Mouse (Mus musculus) embryonic facial prominence, embryonic 10.5 days (tissue): ENCODE measurements around the gene Upk3a. TPM values are rescaled to one million over a fixed set of nuclear protein-coding genes. Genes with fewer than 3 reads are reported as not detected.

Experiments used
- DNase-seq: peaks from one replicate; pipeline ENCODE4 v3.0.0-alpha.2; 2017; ENCODE audit warnings: low spot score
- H3K27ac ChIP-seq: fragments of 300-500 bp; sonication (generic); replicated peaks from 2 replicates; pipeline ENCODE4 v1.5.1; 2016; ENCODE audit warnings: mild to moderate bottlenecking
- H3K27me3 ChIP-seq: fragments of 300-500 bp; sonication (generic); replicated peaks from 2 replicates; pipeline ENCODE4 v1.6.1; 2016; ENCODE audit warnings: low read depth, mild to moderate bottlenecking; ENCODE audit not compliant: poor library complexity, severe bottlenecking
- H3K36me3 ChIP-seq: fragments of 300-500 bp; sonication (generic); replicated peaks from 2 replicates; pipeline ENCODE4 v1.6.1; 2016; ENCODE audit warnings: mild to moderate bottlenecking, moderate library complexity
- H3K4me1 ChIP-seq: fragments of 300-500 bp; sonication (generic); 2 replicates; pipeline ENCODE4 v1.6.1; 2016
- H3K4me3 ChIP-seq: fragments of 300-500 bp; sonication (generic); 2 replicates; pipeline ENCODE4 v1.5.1; 2016; ENCODE audit warnings: mild to moderate bottlenecking, moderate library complexity
- H3K9me3 ChIP-seq: fragments of 300-500 bp; sonication (generic); 2 replicates; pipeline ENCODE4 v1.6.1; 2016; ENCODE audit warnings: mild to moderate bottlenecking
- WGBS: fragments of 180-500 bp; shearing (Covaris S2); methylation state at CpG from one replicate; pipeline ENCODE4 v1.1.7; 2016; 5-methylcytosine and 5-hydroxymethylcytosine counted together
- polyA plus RNA-seq: library from polyadenylated mRNA; unstranded; fragments of >200 nt; fragmentation: Nextera tagmentation; extraction: Ambion mirVana; gene quantifications from 2 replicates; pipeline ENCODE4 v1.2.1, GENCODE M21; 2016

Upk3a gene
- polyA plus RNA-seq, result not detected in 2 replicates

- WGBS, result 7% methylated on average over 21 of the region's 21 CpGs
Observed at GRCm38 (mm10) chr15:85016951-85017664, at the start of gene Upk3a. Gene Upk3a (plus strand): TSS chr15:85017141.

GRCm38 (mm10) chr15:84968534-84968933, 48.4 kb upstream of the Upk3a start:
- H3K27ac ChIP-seq, result no peak overlapping the region
- 89% methylated on average over 4 of the region's 4 CpGs for WGBS
- no peaks in the 10 kb centered on the region for H3K9me3 ChIP-seq
- no peaks in the 10 kb centered on the region for H3K27me3 ChIP-seq
- no peak for DNase-seq
- H3K36me3 ChIP-seq, result peaks cover 11% of the 10 kb centered on the region
- peaks cover 9% of the 10 kb centered on the region for H3K4me1 ChIP-seq
- H3K4me3 ChIP-seq, result no peak overlapping the region

More at GRCm38 (mm10) chr15:85016951-85017664, at the start of gene Upk3a:
- Histone ChIP-seq H3K36me3 (no peaks in the 10 kb centered on the region), H3K27ac (no peak within 1 kb of the TSS), H3K4me3 (peak within 1 kb of the TSS; percentile 25), H3K27me3 (peaks cover 54% of the 10 kb centered on the region), H3K9me3 (no peaks in the 10 kb centered on the region), H3K4me1 (peaks cover 27% of the 10 kb centered on the region)
- DNase-seq, result peak; percentile 55

DNA sequence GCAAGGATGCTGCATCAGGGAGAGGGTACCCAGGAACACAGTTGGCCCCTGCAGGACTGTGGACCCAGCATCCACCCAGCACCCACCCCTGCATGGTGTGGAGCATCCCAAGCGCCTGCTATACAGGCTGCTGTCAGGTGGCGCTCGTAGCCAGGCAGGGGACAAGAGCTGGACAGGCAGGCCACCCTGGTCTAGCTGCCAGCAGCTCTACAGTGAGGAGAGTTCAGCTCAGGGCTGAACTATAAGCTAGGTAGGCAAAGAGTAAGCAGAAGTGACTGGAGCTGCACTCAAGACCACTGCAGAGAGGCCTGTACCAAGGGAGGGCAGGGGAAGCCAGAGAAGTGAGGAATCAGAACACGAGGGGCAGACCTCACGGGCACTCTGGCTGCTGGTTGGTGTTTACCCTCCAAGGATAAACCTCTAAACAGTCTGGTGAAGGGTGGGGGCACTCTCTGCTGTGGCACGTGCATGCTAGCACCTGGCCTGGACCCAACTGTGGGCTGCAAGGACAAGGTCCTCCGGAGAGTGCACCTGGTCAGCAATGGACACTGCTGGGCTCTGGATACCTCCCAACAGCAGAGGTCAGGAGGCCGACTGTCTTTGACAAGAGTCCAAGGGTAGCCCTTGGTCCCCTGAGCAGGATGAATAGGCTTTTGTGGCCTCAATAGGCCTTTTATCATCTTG, 43.9 kb upstream of the Upk3a start:
- 58% methylated on average over 8 of the region's 8 CpGs for WGBS
- peak overlapping the region; percentile 1; the same call in 1 of the 2 replicates for H3K27ac ChIP-seq
- peaks cover 44% of the 10 kb centered on the region for H3K4me1 ChIP-seq
- H3K36me3 ChIP-seq, result peaks cover 11% of the 10 kb centered on the region
- DNase-seq, result no peak
- H3K27me3 ChIP-seq, result no peaks in the 10 kb centered on the region
- no peak overlapping the region for H3K4me3 ChIP-seq
- H3K9me3 ChIP-seq, result no peaks in the 10 kb centered on the region

DNA sequence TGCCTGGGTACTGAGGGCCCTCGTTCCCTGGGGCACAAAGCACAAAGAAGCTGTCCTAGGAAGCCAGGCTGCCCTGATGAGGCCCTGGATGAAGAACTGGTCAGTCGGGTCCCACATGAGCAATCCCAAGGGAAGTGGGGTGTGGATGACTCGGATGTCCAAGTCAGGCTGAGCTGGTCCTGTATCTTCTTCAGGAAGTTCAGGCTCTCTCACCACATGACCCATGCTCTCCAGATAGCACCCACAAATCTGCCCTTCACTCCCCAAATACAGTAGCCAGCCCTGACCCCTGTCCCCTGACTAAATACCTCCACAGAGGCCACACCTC, 43.4 kb upstream of the Upk3a start:
- Histone ChIP-seq H3K4me1 (peaks cover 44% of the 10 kb centered on the region), H3K4me3 (no peak overlapping the region), H3K27ac (peak overlapping the region; percentile 1; the same call in 1 of the 2 replicates)

DNA sequence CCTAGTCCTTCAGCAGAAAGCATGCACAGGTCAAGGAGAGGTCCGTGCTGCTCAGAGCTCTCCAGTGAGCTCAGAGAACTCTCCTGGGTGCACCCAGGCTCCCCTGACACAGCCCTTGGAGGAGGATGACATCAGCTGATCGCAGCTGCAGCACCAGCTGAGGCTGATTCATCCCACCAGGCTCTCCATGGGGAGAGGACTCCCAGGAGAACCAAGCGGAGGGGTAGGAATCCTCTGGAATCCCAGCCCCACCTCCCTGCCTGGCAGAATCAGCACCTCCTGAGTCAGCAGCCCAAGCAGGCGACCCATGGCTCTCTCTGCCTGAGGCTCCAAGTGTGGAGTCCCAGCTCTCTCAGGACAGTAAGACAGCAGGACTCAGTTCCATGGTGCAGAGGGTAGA, 41.2 kb upstream of the Upk3a start:
- Histone ChIP-seq H3K36me3 (peaks cover 7% of the 10 kb centered on the region; the same call in 1 of the 2 replicates), H3K4me3 (no peak overlapping the region), H3K4me1 (peaks cover 44% of the 10 kb centered on the region), H3K9me3 (no peaks in the 10 kb centered on the region), H3K27me3 (no peaks in the 10 kb centered on the region), H3K27ac (no peak overlapping the region; the same call in 1 of the 2 replicates)
- 33% methylated on average over 4 of the region's 4 CpGs for WGBS
- no peak for DNase-seq

More for the DNA sequence above, 43.4 kb upstream of the Upk3a start:
- 20% methylated on average over 3 of the region's 3 CpGs for WGBS
- H3K27me3 ChIP-seq, result no peaks in the 10 kb centered on the region
- no peak for DNase-seq
- peaks cover 11% of the 10 kb centered on the region for H3K36me3 ChIP-seq
- H3K9me3 ChIP-seq, result no peaks in the 10 kb centered on the region

- Histone ChIP-seq H3K4me3 (no peak overlapping the region), H3K9me3 (no peaks in the 10 kb centered on the region), H3K36me3 (0 out of 2 replicates have a peak, but pooled peaks cover 4% of the 10 kb centered on the region), H3K4me1 (peaks cover 20% of the 10 kb centered on the region), H3K27ac (no peak overlapping the region), H3K27me3 (no peaks in the 10 kb centered on the region)
- WGBS, result 83% methylated on average over 9 of the region's 9 CpGs
- DNase-seq, result no peak
Observed at GRCm38 (mm10) chr15:84981609-84982313, 35.2 kb upstream of the Upk3a start.

DNA sequence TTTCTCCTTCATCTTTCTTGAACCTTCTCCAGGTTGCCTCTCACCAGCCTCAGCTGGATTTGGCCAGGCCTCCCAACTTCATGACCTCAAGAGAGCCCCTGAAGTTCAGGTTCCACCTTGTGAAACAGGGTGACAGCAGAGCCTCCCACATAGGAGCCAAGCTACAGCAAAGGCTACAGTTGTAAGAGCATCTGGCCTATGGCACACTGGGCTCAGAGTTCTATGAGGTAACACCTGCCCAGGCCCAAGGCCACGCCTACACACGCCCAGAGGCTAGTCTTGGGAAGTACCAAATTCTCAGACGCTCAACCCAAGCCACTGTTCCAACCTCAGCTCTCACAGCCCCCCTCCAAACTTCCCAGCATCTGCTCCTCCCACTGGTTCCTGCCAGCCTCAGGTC, 34.1 kb upstream of the Upk3a start:
- H3K36me3 ChIP-seq, result 0 out of 2 replicates have a peak, but pooled peaks cover 4% of the 10 kb centered on the region
- no peak for DNase-seq
- no peaks in the 10 kb centered on the region for H3K9me3 ChIP-seq
- H3K27me3 ChIP-seq, result no peaks in the 10 kb centered on the region
- WGBS, result 79% methylated on average over 3 of the region's 3 CpGs
- no peak overlapping the region for H3K4me3 ChIP-seq
- H3K27ac ChIP-seq, result no peak overlapping the region
- peaks cover 24% of the 10 kb centered on the region for H3K4me1 ChIP-seq

GRCm38 (mm10) chr15:84983721-84984120, 33.2 kb upstream of the Upk3a start:
- Histone ChIP-seq H3K4me1 (peaks cover 31% of the 10 kb centered on the region), H3K27me3 (no peaks in the 10 kb centered on the region), H3K27ac (no peak overlapping the region), H3K36me3 (0 out of 2 replicates have a peak, but pooled peaks cover 4% of the 10 kb centered on the region), H3K4me3 (no peak overlapping the region), H3K9me3 (no peaks in the 10 kb centered on the region)
- 88% methylated on average over 7 of the region's 7 CpGs for WGBS
- DNase-seq, result no peak

DNA sequence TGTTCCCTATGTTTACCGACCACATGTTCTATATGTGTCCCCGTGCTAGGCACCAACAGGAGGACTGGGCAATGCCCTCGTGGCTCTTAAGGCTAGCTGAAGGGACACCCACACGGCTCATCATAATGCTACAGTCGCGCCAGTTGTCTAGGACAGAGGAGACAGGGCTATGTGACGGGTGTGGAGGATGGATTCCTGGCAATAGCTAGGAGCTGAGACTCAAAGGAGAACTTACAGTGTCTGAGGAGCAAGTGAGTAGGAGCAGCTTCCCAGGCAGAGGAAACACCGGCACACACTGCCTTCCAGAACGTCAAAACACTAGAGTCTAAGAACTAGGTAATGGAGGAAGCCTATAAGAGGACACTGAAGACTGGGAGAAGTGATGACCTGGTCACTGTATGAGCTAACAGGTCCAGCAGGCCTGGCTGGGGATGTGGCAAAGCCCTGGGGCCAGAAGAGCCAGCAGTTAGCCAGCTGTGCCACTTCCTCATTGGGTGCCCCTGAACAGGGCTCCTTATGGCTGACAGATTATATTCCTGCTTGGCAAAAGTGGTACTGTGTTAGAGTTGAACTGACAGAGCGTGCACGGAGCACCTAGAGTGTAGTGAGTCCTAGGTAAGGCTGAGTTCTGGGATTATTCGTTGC, 31.3 kb upstream of the Upk3a start:
- peaks cover 14% of the 10 kb centered on the region for H3K27me3 ChIP-seq
- H3K4me3 ChIP-seq, result 0 out of 2 replicates have a peak overlapping the region, but pooled peaks have one; percentile 0
- 87% methylated on average over 12 of the region's 12 CpGs for WGBS
- no peak overlapping the region for H3K27ac ChIP-seq
- H3K9me3 ChIP-seq, result no peaks in the 10 kb centered on the region
- H3K36me3 ChIP-seq, result 0 out of 2 replicates have a peak, but pooled peaks cover 2% of the 10 kb centered on the region
- no peak for DNase-seq
- peaks cover 35% of the 10 kb centered on the region for H3K4me1 ChIP-seq

DNA sequence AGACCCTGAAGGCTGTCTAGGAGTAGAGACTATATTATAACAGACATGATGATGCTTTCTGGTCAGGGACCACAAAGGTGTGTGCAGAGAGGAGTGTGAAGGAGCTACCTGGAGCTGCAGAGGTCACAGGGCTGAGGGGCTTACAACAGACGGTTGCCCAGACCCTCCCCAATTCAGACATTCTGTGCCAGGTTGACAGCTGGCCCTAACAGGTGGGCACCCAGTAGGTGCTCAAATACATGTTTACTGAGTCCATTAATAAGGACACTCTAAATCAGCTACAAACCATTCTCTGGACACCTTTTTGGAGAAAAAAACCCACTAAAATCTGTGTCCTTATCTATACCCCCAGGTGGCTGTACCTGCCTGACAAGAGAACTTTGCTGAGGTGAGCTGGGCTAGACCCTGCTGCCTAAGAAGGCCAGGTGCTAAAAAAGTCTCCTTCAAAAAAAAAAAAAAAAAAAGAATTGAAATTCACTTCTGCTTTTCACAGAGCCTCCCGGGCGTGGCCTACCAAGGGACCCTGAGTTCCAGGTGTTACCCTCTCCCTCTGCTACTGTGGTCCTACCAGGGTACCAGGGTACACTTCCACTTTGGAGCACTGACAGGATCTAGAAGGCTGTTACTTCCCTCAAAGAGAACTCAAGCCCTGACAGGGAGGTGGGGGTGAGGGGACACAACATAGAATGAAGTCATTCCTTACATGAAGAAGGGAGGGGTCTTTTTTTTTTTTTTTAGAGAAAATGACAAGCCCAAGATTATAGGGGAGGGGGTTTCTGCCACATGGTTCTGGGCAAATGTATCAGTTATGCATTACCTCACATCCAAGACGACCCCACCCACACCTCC, 30.5 kb upstream of the Upk3a start:
- Histone ChIP-seq H3K27ac (peak overlapping the region; percentile 86; the same call in 1 of the 2 replicates), H3K9me3 (no peaks in the 10 kb centered on the region), H3K27me3 (peaks cover 18% of the 10 kb centered on the region), H3K4me3 (peak overlapping the region; percentile 82), H3K4me1 (peaks cover 35% of the 10 kb centered on the region), H3K36me3 (0 out of 2 replicates have a peak, but pooled peaks cover 2% of the 10 kb centered on the region)
- no peak for DNase-seq
- 70% methylated on average over 4 of the region's 4 CpGs for WGBS

DNA sequence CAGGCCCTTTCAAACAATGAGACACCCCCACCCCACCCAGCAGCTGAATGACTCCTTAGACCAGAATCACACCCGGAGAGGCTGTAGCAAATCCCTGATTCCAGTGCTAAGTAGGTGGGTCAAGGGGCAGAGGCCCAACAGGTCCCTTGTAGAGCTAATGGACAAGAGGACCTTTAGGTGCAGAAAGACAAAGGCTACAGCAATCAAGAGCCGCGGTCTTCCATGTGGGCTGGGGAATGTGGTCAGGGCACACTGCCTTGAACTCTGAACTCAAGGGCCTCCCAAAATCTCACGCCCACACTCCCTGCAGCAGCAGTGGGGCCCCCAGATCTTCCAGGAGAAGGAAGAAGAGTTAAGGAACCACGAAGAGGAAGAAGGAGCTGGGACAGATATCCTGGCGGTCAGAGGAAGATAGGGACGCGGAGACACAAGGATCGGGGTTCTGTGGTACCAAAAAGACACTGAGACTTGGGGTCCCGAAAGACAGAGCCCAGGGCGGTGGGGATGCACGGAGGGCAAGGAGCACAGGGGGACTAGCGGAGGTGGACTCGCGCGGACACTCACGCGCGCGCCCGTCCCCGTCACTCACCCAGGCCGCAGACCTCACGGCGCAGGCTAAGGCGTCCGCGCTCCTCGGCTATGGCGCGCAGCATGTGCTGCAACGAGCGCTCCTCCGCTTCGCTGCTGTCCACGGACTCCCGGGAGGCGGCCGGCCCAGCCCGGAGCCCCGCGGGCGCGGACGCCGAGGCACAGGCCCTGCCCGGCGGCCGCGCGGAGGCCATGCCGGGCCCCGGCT, 29.7 kb upstream of the Upk3a start:
- peak; percentile 61 for DNase-seq
- Histone ChIP-seq H3K4me1 (peaks cover 35% of the 10 kb centered on the region), H3K27ac (peak overlapping the region; percentile 86), H3K36me3 (0 out of 2 replicates have a peak, but pooled peaks cover 2% of the 10 kb centered on the region), H3K9me3 (no peaks in the 10 kb centered on the region), H3K4me3 (peak overlapping the region; percentile 82), H3K27me3 (peaks cover 18% of the 10 kb centered on the region)
- WGBS, result under 1% methylated on average over 53 of the region's 53 CpGs
